Mouse (Mus musculus) embryonic facial prominence, embryonic 11.5 days (tissue): ENCODE measurements around the gene 4932438A13Rik. TPM values are rescaled to one million over a fixed set of nuclear protein-coding genes. Genes with fewer than 3 reads are reported as not detected.

ENCODE experiments used
- polyA plus RNA-seq: library from polyadenylated mRNA; unstranded; fragments of >200 nt; fragmentation: Nextera tagmentation; extraction: Ambion mirVana; gene quantifications from 2 replicates; pipeline ENCODE4 v1.2.1, GENCODE M21; 2014

4932438A13Rik gene
- polyA plus RNA-seq, 1 experiment from 2014 or later = 46.0 TPM

Other genes starting within 250 kb of the 4932438A13Rik start
- gene Bbs7, start 249.6 kb upstream of the 4932438A13Rik start, polyA plus RNA-seq = 16.6 and 16.9 TPM in 2 replicates
- gene Trpc3, start 172.9 kb upstream of the 4932438A13Rik start, polyA plus RNA-seq = 4.2 and 5.5 TPM in 2 replicates
- gene Adad1, start 200.4 kb downstream of the 4932438A13Rik start, polyA plus RNA-seq = 0.27 and 0.89 TPM in 2 replicates